Mouse (Mus musculus) embryonic facial prominence, embryonic 14.5 days (tissue): ENCODE measurements at regions not wholly inside any gene's neighbourhood (a gene's known extent, or its start where the extent isn't known, plus 50 kb on each side); places are given as distances from the start of the nearest gene placed in this dataset.

ENCODE experiments used
- ATAC-seq: fragments of 200-750 bp; cut with Nextera tagmentation; 2 replicates; pipeline ENCODE4 v1.8.0; 2017; ENCODE audit warnings: low read depth, moderate number of reproducible peaks, moderate TSS enrichment
- DNase-seq: peaks from one replicate; pipeline ENCODE4 v3.0.0-alpha.2; 2015; ENCODE audit warnings: low spot score
- H3K27ac ChIP-seq: fragments of 300-500 bp; sonication (generic); replicated peaks from 2 replicates; pipeline ENCODE4 v1.5.1; 2014; ENCODE audit warnings: low read depth, mild to moderate bottlenecking, low read length, moderate library complexity
- H3K27me3 ChIP-seq: fragments of 300-500 bp; sonication (generic); replicated peaks from 2 replicates; pipeline ENCODE4 v1.6.1; 2014; ENCODE audit warnings: low read length; ENCODE audit not compliant: control insufficient read depth, insufficient read depth
- H3K36me3 ChIP-seq: fragments of 300-500 bp; sonication (generic); 2 replicates; pipeline ENCODE4 v1.6.1; 2014; ENCODE audit warnings: low read length, mixed read lengths; ENCODE audit not compliant: control insufficient read depth, insufficient read depth
- H3K4me1 ChIP-seq: fragments of 300-500 bp; sonication (generic); 2 replicates; pipeline ENCODE4 v1.6.1; 2014; ENCODE audit warnings: antibody characterized with exemption, low read length; ENCODE audit not compliant: control insufficient read depth, insufficient read depth
- H3K4me2 ChIP-seq: fragments of 300-500 bp; sonication (generic); 2 replicates; pipeline ENCODE4 v1.6.1; 2014; ENCODE audit warnings: low read depth, mild to moderate bottlenecking, low read length, moderate library complexity, mixed read lengths
- H3K4me3 ChIP-seq: fragments of 300-500 bp; sonication (generic); 2 replicates; pipeline ENCODE4 v1.5.1; 2014; ENCODE audit warnings: low read depth, mild to moderate bottlenecking, low read length
- H3K9ac ChIP-seq: fragments of 300-500 bp; sonication (generic); 2 replicates; pipeline ENCODE4 v1.6.1; 2014; ENCODE audit warnings: low read depth, mild to moderate bottlenecking, low read length, moderate library complexity, mixed read lengths
- H3K9me3 ChIP-seq: fragments of 300-500 bp; sonication (generic); 2 replicates; pipeline ENCODE4 v1.6.1; 2016; ENCODE audit warnings: low read length; ENCODE audit not compliant: control insufficient read depth
- WGBS: fragments of 180-500 bp; shearing (Covaris S2); extraction: QIAGEN DNeasy Blood & Tissue Kit; methylation state at CpG from one replicate; pipeline ENCODE4 v1.1.7; 2014; 5-methylcytosine and 5-hydroxymethylcytosine counted together

DNA sequence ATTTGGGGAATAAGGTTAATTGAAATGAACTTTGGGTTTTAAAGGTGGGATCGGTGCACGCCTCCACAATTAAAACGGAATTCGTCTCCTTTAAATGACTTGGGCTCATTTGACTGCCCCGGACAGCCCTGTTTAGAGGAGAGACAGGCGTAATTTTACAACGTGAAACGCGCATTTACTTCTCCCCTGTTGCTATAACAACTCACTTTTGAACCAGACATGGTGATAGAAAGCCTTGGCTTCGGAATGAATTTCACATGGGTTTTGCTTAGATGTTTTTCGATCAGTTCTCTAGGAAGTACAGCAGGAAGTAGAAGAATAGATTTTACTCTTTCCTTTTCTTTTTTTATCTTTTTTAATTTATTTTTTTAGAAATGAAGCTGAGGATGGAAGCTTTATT lies 343.2 kb upstream of the Sash1 start:
- Histone ChIP-seq H3K27ac (no peak overlapping the region), H3K4me2 (no peak overlapping the region), H3K9ac (no peak overlapping the region), H3K4me1 (no peaks in the 10 kb centered on the region), H3K27me3 (no peaks in the 10 kb centered on the region), H3K36me3 (no peaks in the 10 kb centered on the region), H3K9me3 (no peaks in the 10 kb centered on the region), H3K4me3 (no peak overlapping the region)
- 86% methylated on average over 11 of the region's 11 CpGs for WGBS
- ATAC-seq, result no peak
- no peak for DNase-seq

DNA sequence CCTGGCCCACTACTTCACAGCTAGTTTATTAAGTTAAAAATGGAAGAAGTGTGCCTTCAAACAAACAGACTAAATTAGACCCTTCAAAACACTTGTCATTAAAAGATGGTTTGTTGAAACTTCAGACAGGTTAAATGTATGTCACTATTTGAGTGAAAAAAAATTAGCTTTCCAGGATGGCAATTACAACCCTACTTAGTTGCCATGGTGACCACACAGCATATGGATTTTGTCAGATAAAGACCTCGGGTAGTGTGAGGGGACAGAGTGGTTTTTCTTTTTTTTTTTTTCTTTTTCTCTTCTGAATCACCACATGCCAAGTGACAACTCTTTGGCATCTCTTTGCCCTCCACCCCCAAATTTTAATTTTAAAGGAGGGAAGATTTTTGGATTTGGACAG lies 341.5 kb upstream of the Sash1 start:
- H3K4me3 ChIP-seq, result no peak overlapping the region
- no peaks in the 10 kb centered on the region for H3K36me3 ChIP-seq
- no peak for DNase-seq
- no peak overlapping the region for H3K27ac ChIP-seq
- no peak overlapping the region for H3K4me2 ChIP-seq
- H3K9me3 ChIP-seq, result no peaks in the 10 kb centered on the region
- H3K27me3 ChIP-seq, result no peaks in the 10 kb centered on the region
- WGBS, result 10% methylated on average over 1 of the region's 1 CpGs
- no peaks in the 10 kb centered on the region for H3K4me1 ChIP-seq
- ATAC-seq, result no peak
- no peak overlapping the region for H3K9ac ChIP-seq

DNA sequence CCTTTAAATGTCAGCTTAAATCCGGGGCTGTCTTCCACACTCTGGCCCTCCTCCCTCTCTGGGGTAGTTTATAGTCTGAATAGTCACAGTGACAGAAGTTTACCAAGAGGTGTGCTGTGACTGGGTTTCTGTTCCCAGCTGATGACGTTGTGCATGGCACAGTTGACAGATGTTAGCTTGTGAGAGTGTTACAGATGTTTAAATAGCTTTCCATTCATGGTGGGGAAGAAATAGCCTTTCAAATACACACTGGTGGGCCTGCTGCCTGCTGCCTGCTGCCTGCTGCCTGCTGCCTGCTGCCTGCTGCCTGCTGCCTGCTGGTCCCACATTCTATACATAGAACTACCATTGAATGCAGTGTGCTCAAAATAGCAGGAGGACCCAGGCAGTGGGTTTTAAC lies 324.8 kb upstream of the Sash1 start:
- Histone ChIP-seq H3K4me1 (no peaks in the 10 kb centered on the region), H3K4me2 (no peak overlapping the region), H3K9ac (no peak overlapping the region), H3K27me3 (no peaks in the 10 kb centered on the region), H3K9me3 (no peaks in the 10 kb centered on the region), H3K4me3 (no peak overlapping the region), H3K36me3 (no peaks in the 10 kb centered on the region), H3K27ac (no peak overlapping the region)
- ATAC-seq (no peak), DNase-seq (no peak)
- 26% methylated on average over 2 of the region's 2 CpGs for WGBS

DNA sequence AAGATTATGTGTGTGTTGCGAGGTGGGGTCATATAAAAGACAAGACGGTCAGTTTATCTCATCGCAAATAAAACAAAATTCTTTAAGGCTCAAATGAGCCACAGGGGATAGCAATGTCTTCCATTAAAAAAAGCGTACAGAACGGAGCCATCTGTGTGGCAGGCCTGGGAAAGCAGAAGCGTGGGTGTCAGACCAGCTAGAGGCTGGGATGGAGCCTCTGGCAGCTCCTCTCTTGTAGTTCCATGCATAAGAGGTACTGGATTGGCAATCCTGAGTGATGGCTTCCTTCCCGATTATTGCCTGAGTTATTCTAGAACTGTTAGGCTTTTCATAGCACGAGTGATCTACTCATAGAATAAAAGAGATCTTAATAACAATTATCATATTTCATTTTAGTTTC lies 318.2 kb upstream of the Sash1 start:
- no peaks in the 10 kb centered on the region for H3K9me3 ChIP-seq
- H3K9ac ChIP-seq, result no peak overlapping the region
- no peaks in the 10 kb centered on the region for H3K4me1 ChIP-seq
- H3K4me3 ChIP-seq, result no peak overlapping the region
- no peak overlapping the region for H3K4me2 ChIP-seq
- ATAC-seq (no peak), DNase-seq (no peak)
- H3K36me3 ChIP-seq, result no peaks in the 10 kb centered on the region
- no peaks in the 10 kb centered on the region for H3K27me3 ChIP-seq
- WGBS, result 75% methylated on average over 8 of the region's 8 CpGs
- no peak overlapping the region for H3K27ac ChIP-seq

DNA sequence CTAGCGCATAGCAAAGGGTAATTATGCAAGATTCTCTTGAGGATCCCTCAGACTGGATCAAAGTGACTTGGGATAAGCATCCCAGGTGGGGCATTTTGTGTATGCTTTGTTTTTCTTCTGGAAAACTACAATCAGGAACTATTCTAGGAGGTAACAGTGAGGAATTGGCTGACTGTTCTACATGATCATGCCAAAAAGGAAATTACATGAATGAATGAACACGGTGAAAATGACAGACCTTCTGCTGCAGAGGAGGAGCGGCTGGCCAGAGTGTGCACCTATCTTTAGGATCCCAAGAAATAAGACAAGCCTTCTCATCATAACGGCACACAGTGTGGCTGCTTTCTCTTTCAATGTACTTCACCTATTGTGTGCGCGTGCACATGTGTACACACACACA lies 317.5 kb upstream of the Sash1 start:
- WGBS, result 77% methylated on average over 6 of the region's 6 CpGs
- H3K4me3 ChIP-seq, result no peak overlapping the region
- no peaks in the 10 kb centered on the region for H3K27me3 ChIP-seq
- no peaks in the 10 kb centered on the region for H3K4me1 ChIP-seq
- ATAC-seq (0 out of 2 replicates have a peak, but pooled peaks have one; percentile 22), DNase-seq (no peak)
- H3K4me2 ChIP-seq, result no peak overlapping the region
- no peaks in the 10 kb centered on the region for H3K9me3 ChIP-seq
- H3K9ac ChIP-seq, result no peak overlapping the region
- no peak overlapping the region for H3K27ac ChIP-seq
- H3K36me3 ChIP-seq, result no peaks in the 10 kb centered on the region

DNA sequence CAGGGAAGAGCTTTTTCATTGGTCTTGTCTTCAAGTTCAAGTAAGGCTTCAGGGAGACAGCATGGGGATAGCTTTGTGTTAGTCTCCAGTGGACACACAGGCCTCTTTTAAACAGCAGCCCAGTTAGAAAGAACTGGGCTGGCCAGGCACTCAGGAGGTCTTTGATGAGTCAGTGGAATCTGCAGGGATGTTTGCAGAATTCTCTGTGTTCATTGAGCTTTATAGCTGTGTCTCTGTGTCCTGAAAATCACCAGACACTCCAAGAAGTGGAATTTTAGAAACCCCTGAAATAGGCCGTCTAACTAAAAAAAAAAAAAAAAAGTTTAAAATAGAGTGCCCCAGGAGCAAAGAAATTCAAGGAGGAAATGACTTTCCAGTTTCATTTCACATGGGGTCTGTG lies 317.1 kb upstream of the Sash1 start:
- no peak overlapping the region for H3K4me3 ChIP-seq
- H3K27ac ChIP-seq, result no peak overlapping the region
- DNase-seq, result no peak
- no peaks in the 10 kb centered on the region for H3K27me3 ChIP-seq
- no peaks in the 10 kb centered on the region for H3K4me1 ChIP-seq
- WGBS, result 24% methylated on average over 1 of the region's 1 CpGs
- no peak overlapping the region for H3K4me2 ChIP-seq
- ATAC-seq, result no peak
- no peaks in the 10 kb centered on the region for H3K9me3 ChIP-seq
- H3K36me3 ChIP-seq, result no peaks in the 10 kb centered on the region
- H3K9ac ChIP-seq, result no peak overlapping the region

DNA sequence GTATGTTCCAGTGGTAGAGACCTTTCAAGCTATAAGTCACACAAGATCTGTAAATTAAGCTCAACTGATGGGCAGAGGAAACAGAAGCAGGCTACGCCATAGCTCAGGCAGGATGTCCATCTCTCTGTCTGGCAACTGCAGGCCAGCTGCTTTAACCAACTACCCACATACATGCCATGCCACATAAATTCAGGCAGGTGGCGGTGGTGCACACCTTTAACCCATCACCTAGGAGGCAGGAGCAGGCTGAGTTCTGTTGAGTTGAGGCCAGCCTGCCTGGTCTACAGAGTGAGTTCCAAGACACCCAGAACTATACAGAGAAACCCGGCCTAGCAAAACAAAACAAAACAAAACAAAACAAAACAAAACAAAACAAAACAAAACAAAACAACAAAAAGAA lies 289.1 kb upstream of the Sash1 start:
- H3K27me3 ChIP-seq, result no peaks in the 10 kb centered on the region
- no peak for DNase-seq
- no peak overlapping the region for H3K27ac ChIP-seq
- no peaks in the 10 kb centered on the region for H3K4me1 ChIP-seq
- H3K36me3 ChIP-seq, result no peaks in the 10 kb centered on the region
- H3K9me3 ChIP-seq, result no peaks in the 10 kb centered on the region
- no peak overlapping the region for H3K9ac ChIP-seq
- ATAC-seq, result no peak
- WGBS, result 63% methylated on average over 3 of the region's 3 CpGs
- no peak overlapping the region for H3K4me3 ChIP-seq
- H3K4me2 ChIP-seq, result no peak overlapping the region

DNA sequence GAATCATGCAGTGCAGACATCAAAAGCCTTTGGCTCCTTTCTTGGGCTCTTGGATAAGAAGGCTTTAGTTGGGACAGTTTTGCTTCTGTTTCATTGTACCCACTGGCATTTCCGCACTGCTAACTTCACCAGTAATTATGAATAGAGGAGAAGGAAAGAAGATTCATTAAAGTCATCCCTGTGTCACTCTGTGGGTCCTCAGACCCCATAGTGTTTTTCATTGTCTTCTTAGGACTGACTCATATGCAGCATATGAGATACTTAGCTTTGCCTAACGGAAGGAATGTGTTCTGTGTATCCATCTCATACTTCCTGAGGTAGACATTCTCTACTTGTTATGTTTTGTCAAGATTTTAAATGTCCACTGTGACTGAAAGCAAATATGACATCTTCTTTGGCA lies 287.6 kb upstream of the Sash1 start:
- no peaks in the 10 kb centered on the region for H3K9me3 ChIP-seq
- H3K27me3 ChIP-seq, result no peaks in the 10 kb centered on the region
- no peaks in the 10 kb centered on the region for H3K36me3 ChIP-seq
- H3K27ac ChIP-seq, result no peak overlapping the region
- ATAC-seq (no peak), DNase-seq (no peak)
- 81% methylated on average over 2 of the region's 2 CpGs for WGBS
- H3K9ac ChIP-seq, result no peak overlapping the region
- no peaks in the 10 kb centered on the region for H3K4me1 ChIP-seq
- no peak overlapping the region for H3K4me2 ChIP-seq
- no peak overlapping the region for H3K4me3 ChIP-seq

DNA sequence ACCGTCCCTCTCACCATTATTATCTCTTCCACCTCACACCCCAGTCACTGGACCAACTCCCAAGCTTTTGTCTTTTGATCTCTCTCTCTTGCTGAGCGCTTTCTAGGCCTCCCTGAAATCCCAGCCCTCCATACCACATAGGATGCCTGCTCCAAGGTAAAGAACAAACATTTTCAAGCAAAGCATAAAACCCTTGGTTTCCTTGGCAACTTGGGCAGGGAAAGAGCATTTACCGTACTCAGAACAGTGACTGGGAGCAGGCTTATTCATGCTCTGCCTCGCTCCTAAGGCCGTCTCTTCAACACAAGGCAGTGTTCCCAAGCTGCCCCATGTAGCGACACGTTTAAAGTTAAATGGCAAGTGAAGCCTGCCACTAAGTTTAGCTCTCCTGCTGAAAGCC lies 282.9 kb upstream of the Sash1 start:
- WGBS, result 79% methylated on average over 7 of the region's 7 CpGs
- Histone ChIP-seq H3K9me3 (no peaks in the 10 kb centered on the region), H3K4me1 (no peaks in the 10 kb centered on the region), H3K27me3 (no peaks in the 10 kb centered on the region), H3K4me3 (no peak overlapping the region), H3K27ac (no peak overlapping the region), H3K4me2 (no peak overlapping the region), H3K9ac (no peak overlapping the region), H3K36me3 (no peaks in the 10 kb centered on the region)
- ATAC-seq (0 out of 2 replicates have a peak, but pooled peaks have one; percentile 9), DNase-seq (peak; percentile 40)
